Mouse (Mus musculus) forebrain, embryonic 14.5 days (tissue): ENCODE results near the gene Fxyd6. TPM values are rescaled to one million over a fixed set of nuclear protein-coding genes. Genes with fewer than 3 reads are reported as not detected.

Source experiments
- ATAC-seq: fragments of 200-750 bp; cut with Nextera tagmentation; 2 replicates; pipeline ENCODE4 v1.8.0; 2017; ENCODE audit warnings: mild to moderate bottlenecking, moderate library complexity
- DNase-seq: peaks from one replicate; pipeline ENCODE4 v3.0.0-alpha.2; 2015; ENCODE audit warnings: low spot score
- H3K27ac ChIP-seq: fragments of 300-500 bp; sonication (generic); 2 replicates; pipeline ENCODE4 v1.5.1; 2014; ENCODE audit warnings: low read depth, mild to moderate bottlenecking, control low read depth, low read length, moderate library complexity
- H3K27me3 ChIP-seq: fragments of 300-500 bp; sonication (generic); replicated peaks from 2 replicates; pipeline ENCODE4 v1.6.1; 2014; ENCODE audit warnings: low read length, control low read depth, mixed read lengths; ENCODE audit not compliant: control insufficient read depth, insufficient read depth
- H3K36me3 ChIP-seq: fragments of 300-500 bp; sonication (generic); 2 replicates; pipeline ENCODE4 v1.6.1; 2014; ENCODE audit warnings: low read length, control low read depth; ENCODE audit not compliant: control insufficient read depth, insufficient read depth
- H3K4me1 ChIP-seq: fragments of 300-500 bp; sonication (generic); 2 replicates; pipeline ENCODE4 v1.6.1; 2014; ENCODE audit warnings: antibody characterized with exemption, low read length, control low read depth; ENCODE audit not compliant: control insufficient read depth, insufficient read depth
- H3K4me2 ChIP-seq: fragments of 300-500 bp; sonication (generic); 2 replicates; pipeline ENCODE4 v1.6.1; 2014; ENCODE audit warnings: mild to moderate bottlenecking, control low read depth, low read length
- H3K4me3 ChIP-seq: fragments of 300-500 bp; sonication (generic); 2 replicates; pipeline ENCODE4 v1.5.1; 2014; ENCODE audit warnings: low read depth, low read length, control low read depth
- H3K9ac ChIP-seq: fragments of 300-500 bp; sonication (generic); 2 replicates; pipeline ENCODE4 v1.6.1; 2014; ENCODE audit warnings: mild to moderate bottlenecking, low read length, control low read depth, moderate library complexity
- H3K9me3 ChIP-seq: fragments of 300-500 bp; sonication (generic); replicated peaks from 2 replicates; pipeline ENCODE4 v1.6.1; 2016; ENCODE audit warnings: low read length, control low read depth, mixed read lengths; ENCODE audit not compliant: control insufficient read depth
- WGBS: fragments of 180-500 bp; shearing (Covaris S2); extraction: QIAGEN DNeasy Blood & Tissue Kit; methylation state at CpG from one replicate; pipeline ENCODE4 v1.1.7; 2014; 5-methylcytosine and 5-hydroxymethylcytosine counted together
- polyA plus RNA-seq: library from polyadenylated mRNA; unstranded; fragments of >200 nt; fragmentation: Nextera tagmentation; extraction: Ambion mirVana; gene quantifications from 2 replicates; pipeline ENCODE4 v1.2.1, GENCODE M21; 2014

Fxyd6 gene
- polyA plus RNA-seq, 1 experiment from 2014 or later = 355 TPM

DNA sequence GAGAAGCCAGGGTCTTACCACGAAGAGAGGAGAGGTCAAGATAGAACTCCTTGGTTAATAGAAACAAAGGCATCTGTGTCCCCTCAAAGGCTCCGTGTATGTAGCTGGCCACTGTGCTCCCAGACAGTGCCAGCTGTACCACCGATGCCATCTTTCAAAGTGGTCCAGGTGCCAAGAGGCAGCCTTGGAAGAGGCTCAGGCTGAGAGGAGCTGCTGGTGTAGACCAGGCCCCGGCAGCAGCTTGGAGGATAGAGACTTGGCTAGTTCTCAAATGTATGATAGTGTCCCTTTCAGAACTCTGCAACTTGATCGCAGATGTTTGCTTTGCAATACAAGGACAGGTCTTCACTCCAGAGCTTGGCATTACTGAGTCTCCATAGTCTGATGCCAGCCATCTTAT, 12.4 kb downstream of the Fxyd6 start:
- DNase-seq (no peak), ATAC-seq (no peak)
- H3K36me3 ChIP-seq = 0 out of 2 replicates have a peak, but pooled peaks cover 6% of the 10 kb centered on the region
- H3K4me1 ChIP-seq = peaks cover 28% of the 10 kb centered on the region
- H3K27ac ChIP-seq = no peak overlapping the region; the same call in 1 of the 2 replicates
- H3K9ac ChIP-seq = no peak overlapping the region
- no peaks in the 10 kb centered on the region for H3K27me3 ChIP-seq
- H3K9me3 ChIP-seq = no peaks in the 10 kb centered on the region
- H3K4me2 ChIP-seq = no peak overlapping the region
- H3K4me3 ChIP-seq = no peak overlapping the region
- 86% methylated on average over 5 of the region's 5 CpGs for WGBS

DNA sequence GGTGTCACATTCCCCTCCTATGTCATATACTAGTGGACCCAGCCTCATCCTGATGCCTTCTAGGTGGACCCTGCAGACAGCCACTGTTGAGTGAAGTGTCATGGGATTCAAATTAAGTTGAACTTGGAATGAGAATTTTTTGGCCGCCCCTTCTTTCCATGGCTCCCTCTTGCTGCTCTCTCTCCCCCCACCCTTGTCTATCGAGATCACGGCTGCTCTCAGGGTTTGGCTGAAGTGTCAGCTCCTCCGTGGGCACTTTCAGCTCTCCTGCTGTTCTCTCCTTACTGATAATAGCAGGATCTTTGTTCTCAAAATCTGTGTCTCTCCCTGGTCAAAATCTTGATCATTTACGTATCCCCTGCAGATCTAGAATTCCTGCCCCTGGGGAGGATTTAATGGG, 12.8 kb downstream of the Fxyd6 start:
- peaks cover 28% of the 10 kb centered on the region for H3K4me1 ChIP-seq
- no peaks in the 10 kb centered on the region for H3K27me3 ChIP-seq
- H3K4me3 ChIP-seq = no peak overlapping the region
- no peaks in the 10 kb centered on the region for H3K9me3 ChIP-seq
- 64% methylated on average over 5 of the region's 5 CpGs for WGBS
- 0 out of 2 replicates have a peak, but pooled peaks cover 3% of the 10 kb centered on the region for H3K36me3 ChIP-seq
- DNase-seq = no peak
- no peak overlapping the region for H3K4me2 ChIP-seq
- no peak overlapping the region for H3K27ac ChIP-seq
- no peak for ATAC-seq
- H3K9ac ChIP-seq = no peak overlapping the region

DNA sequence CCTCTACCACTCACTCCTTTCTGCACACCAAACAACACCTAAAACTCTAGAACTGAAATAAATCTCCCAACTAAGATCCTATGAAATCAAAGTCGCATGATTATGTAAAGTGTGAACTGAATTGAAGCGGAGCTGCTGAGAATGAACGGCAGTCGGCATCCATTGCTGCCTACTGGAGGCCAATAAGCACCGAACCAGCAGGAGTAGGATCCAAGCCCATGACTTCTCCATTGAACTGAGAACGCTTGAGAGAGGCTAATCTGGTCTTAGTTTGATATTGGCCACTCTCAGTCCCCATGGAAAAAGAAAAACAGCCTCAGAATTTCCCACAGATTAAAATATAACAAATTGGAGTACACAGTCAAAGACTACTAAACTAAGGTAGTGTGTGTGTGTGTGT, 13.9 kb downstream of the Fxyd6 start:
- no peak overlapping the region for H3K27ac ChIP-seq
- ATAC-seq (no peak), DNase-seq (no peak)
- H3K4me3 ChIP-seq = no peak overlapping the region
- H3K4me1 ChIP-seq = peaks cover 28% of the 10 kb centered on the region
- H3K27me3 ChIP-seq = no peaks in the 10 kb centered on the region
- 0 out of 2 replicates have a peak, but pooled peaks cover 3% of the 10 kb centered on the region for H3K36me3 ChIP-seq
- no peak overlapping the region for H3K4me2 ChIP-seq
- 95% methylated on average over 6 of the region's 6 CpGs for WGBS
- no peaks in the 10 kb centered on the region for H3K9me3 ChIP-seq
- H3K9ac ChIP-seq = no peak overlapping the region

DNA sequence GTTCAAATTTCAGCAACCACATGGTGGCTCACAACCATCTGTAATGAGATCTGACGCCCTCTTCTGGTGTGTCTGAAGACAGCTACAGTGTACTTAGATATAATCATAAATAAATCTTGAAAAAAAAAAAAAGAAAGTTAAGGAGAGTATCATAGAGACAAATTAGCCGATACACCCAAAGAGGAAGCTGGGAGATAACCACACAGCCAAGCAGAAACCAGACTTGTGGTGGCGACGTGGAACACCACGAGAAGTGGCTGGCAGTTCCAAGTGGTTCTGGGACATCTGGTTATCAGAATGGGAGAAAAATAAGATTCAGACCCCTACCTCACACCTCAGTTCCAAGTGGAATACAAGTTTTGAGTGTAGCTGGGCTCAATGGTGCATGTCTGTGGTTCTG, 16.7 kb downstream of the Fxyd6 start:
- WGBS = 93% methylated on average over 5 of the region's 5 CpGs
- H3K27me3 ChIP-seq = no peaks in the 10 kb centered on the region
- no peak overlapping the region for H3K27ac ChIP-seq
- H3K4me3 ChIP-seq = no peak overlapping the region
- no peak overlapping the region for H3K9ac ChIP-seq
- no peak for ATAC-seq
- H3K4me2 ChIP-seq = no peak overlapping the region
- no peak for DNase-seq
- 0 out of 2 replicates have a peak, but pooled peaks cover 7% of the 10 kb centered on the region for H3K36me3 ChIP-seq
- no peaks in the 10 kb centered on the region for H3K9me3 ChIP-seq
- peaks cover 8% of the 10 kb centered on the region for H3K4me1 ChIP-seq

DNA sequence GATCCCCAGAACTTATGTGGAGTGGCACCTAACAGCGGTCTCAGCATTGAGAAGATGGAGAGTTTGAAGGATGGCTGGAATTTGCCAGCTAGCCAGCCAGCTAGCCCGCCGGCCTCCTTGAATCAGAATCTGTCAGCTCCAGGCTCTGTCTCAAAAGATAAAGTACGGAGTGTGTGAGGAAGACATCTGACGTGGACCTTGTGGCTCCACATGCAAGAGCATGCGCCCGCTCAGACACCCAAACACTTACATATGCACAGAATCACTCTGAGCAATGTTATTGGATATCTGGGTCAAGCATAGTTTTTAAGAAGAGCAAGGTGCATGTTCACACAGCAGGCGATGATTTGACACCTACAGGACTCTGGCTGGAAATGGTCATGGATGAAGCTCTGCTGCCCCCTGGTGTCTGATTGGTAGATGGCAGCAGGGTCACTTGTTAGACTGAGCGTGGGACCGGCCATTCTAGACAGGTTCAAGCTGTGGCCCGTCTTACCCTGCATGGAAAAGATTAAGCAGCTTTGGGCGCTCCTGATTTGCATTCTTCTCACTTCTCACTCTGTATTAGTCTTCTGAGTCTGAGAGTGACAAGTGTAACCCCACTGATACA, 18.5 kb downstream of the Fxyd6 start:
- 50% methylated on average over 12 of the region's 12 CpGs for WGBS
- Histone ChIP-seq H3K36me3 (peaks cover 25% of the 10 kb centered on the region), H3K9me3 (no peaks in the 10 kb centered on the region), H3K27ac (no peak overlapping the region), H3K27me3 (no peaks in the 10 kb centered on the region), H3K4me3 (no peak overlapping the region), H3K4me1 (no peaks in the 10 kb centered on the region), H3K9ac (no peak overlapping the region), H3K4me2 (no peak overlapping the region)
- DNase-seq = peak; percentile 83
- peak; percentile 76 for ATAC-seq

- H3K36me3 ChIP-seq = peaks cover 35% of the 10 kb centered on the region
- H3K27ac ChIP-seq = no peak overlapping the region
- no peak for DNase-seq
- 91% methylated on average over 8 of the region's 8 CpGs for WGBS
- H3K4me3 ChIP-seq = no peak overlapping the region
- H3K4me1 ChIP-seq = no peaks in the 10 kb centered on the region
- ATAC-seq = no peak
- H3K9ac ChIP-seq = no peak overlapping the region
- H3K9me3 ChIP-seq = no peaks in the 10 kb centered on the region
- H3K27me3 ChIP-seq = no peaks in the 10 kb centered on the region
- no peak overlapping the region for H3K4me2 ChIP-seq
Observed at GRCm38 (mm10) chr9:45389596-45389995, 19.6 kb downstream of the Fxyd6 start.

GRCm38 (mm10) chr9:45391299-45391698, 21.3 kb downstream of the Fxyd6 start:
- no peak for ATAC-seq
- Histone ChIP-seq H3K4me3 (no peak overlapping the region), H3K4me2 (no peak overlapping the region), H3K27me3 (no peaks in the 10 kb centered on the region), H3K36me3 (peaks cover 50% of the 10 kb centered on the region), H3K27ac (no peak overlapping the region), H3K9me3 (no peaks in the 10 kb centered on the region), H3K9ac (no peak overlapping the region), H3K4me1 (no peaks in the 10 kb centered on the region)
- no peak for DNase-seq
- 76% methylated on average over 7 of the region's 7 CpGs for WGBS

DNA sequence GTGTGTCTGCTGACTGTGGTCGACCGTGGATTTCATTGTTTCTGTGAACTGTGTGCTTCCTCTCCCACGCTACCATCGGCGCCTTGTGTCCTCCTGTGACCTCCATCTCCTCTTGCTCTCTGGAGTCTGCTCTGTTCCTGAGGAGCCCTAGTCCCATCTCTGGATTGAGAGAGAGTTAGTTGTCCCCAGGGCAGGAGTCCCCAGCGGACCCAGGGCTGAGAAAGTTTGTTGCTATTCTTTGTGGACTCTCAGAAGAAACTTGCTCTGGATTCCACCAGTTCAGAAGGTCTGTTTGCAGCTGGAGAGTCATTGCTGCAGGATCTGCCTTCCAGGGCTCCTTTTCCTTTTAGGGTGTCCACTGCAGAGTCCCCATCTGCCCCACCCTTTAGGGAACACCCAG, 25.2 kb downstream of the Fxyd6 start:
- DNase-seq = no peak
- 94% methylated on average over 6 of the region's 6 CpGs for WGBS

DNA sequence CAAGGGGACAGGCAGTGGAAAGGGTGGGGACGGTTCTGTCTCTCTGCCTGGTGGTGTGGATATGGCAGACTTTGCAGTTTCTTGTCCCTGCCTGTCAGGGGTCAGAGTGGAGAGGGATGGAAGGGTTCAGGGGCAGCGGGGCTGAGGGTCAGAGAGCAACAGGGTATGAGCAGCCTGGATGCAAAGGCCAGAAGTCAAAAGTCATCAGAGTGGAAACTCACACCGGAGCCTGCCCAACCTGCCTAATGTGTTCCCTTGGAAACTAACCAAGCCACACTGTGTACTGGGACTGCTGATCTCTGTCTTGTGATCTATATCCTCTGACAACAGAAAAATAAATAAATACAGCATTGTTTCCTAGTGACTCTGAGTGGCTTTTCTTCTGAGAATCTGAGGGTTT, 25.8 kb downstream of the Fxyd6 start:
- H3K27me3 ChIP-seq = no peaks in the 10 kb centered on the region
- H3K36me3 ChIP-seq = peaks cover 50% of the 10 kb centered on the region
- no peaks in the 10 kb centered on the region for H3K9me3 ChIP-seq
- no peak overlapping the region for H3K4me2 ChIP-seq
- H3K9ac ChIP-seq = no peak overlapping the region
- H3K4me1 ChIP-seq = no peaks in the 10 kb centered on the region
- DNase-seq = no peak
- 87% methylated on average over 3 of the region's 3 CpGs for WGBS
- no peak overlapping the region for H3K27ac ChIP-seq
- no peak overlapping the region for H3K4me3 ChIP-seq
- ATAC-seq = no peak

More for the DNA sequence above, 25.2 kb downstream of the Fxyd6 start:
- ATAC-seq = no peak
- Histone ChIP-seq H3K4me2 (no peak overlapping the region), H3K9me3 (no peaks in the 10 kb centered on the region), H3K9ac (no peak overlapping the region), H3K4me1 (no peaks in the 10 kb centered on the region), H3K4me3 (no peak overlapping the region), H3K27me3 (no peaks in the 10 kb centered on the region), H3K36me3 (peaks cover 53% of the 10 kb centered on the region), H3K27ac (no peak overlapping the region)
